Mouse (Mus musculus): ENCODE data around the gene Grin1.
A peak's percentile ranks its signal among the peaks of the same experiment; 100 is the strongest.

GRCm38 (mm10) chr2:25365091-25365761, 46.2 kb upstream of the Grin1 start, which contains the start of gene Uap1l1:
- TF ChIP-seq POLR2A (IDR thresholded peaks at IDR 0.05; ENCODE audit: borderline replicate concordance, insufficient read depth, low read length) (0 out of 2 replicates have a peak, but pooled peaks have one; percentile 27), CTCF (IDR thresholded peaks at IDR 0.05; ENCODE audit: borderline replicate concordance, insufficient read depth, low read depth, low read length) (no peak)
